20 mouse cellular contexts compared by ENCODE assay signal in the genomic region with DNA sequence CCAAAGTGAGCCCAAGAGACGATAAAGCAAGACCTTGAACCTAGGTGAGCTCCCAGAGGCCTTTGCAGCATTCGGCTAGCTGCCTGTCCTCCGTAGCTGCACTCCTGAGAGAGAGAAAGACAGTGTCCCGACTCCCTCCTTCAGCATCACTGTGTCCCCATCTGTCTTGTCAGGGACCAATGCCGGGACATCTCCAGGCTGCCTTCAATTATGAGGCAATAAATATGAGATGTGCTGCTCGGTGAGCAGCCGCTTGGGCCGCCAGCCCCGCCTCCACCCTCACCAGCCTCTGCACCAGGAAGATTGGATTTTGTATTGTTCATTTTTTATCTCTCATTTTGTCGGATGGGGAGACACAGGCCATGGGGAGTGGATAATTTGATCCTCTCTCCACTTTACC. TPM values are rescaled to one million over a fixed set of nuclear protein-coding genes. Genes with fewer than 3 reads are reported as not detected.
"Had no signal": no experiment of that assay in that cellular context is flagged by ENCODE, and none has a peak within 500 bp of the region (broad histone marks: within the 10 kb centered on the region; RNA-seq: fewer than 3 reads in every experiment).

No protein-coding gene starts in this region.

- ATAC-seq: liver, embryonic 12.5 days had no signal

- H3K4me3 ChIP-seq: limb, embryonic 15.5 days; liver, embryonic 12.5 days had no signal

- H3K9ac ChIP-seq: limb, embryonic 15.5 days; liver, embryonic 12.5 days; lung, embryonic 14.5 days had no signal

- H3K4me2 ChIP-seq: limb, embryonic 15.5 days; liver, embryonic 12.5 days; lung, embryonic 14.5 days; midbrain, embryonic 11.5 days had no signal

- H3K27ac ChIP-seq: limb, embryonic 15.5 days; liver, embryonic 12.5 days had no signal

- H3K36me3 ChIP-seq: limb, embryonic 15.5 days; liver, embryonic 12.5 days had no signal

- H3K9me3 ChIP-seq: limb, embryonic 15.5 days; liver, embryonic 12.5 days had no signal

- H3K27me3 ChIP-seq: limb, embryonic 15.5 days had no signal

- DNase-seq: kidney, adult 8-10 months; kidney, postnatal 25 days; lung, embryonic 14.5 days; lung, postnatal 10 days; lung, postnatal 4 days; thymus, adult 18-20 months; thymus, postnatal 14 days had no signal

RNA-seq across cellular contexts. Expression of a gene that starts 27.5 kb away (rescaled TPM):
- total RNA-seq: layer of hippocampus, postnatal 25 days; left cerebral cortex, adult 8-10 months; left cerebral cortex, postnatal 25 days; megakaryocyte, adult 5-6 weeks; midbrain, postnatal 0 days; neutrophil, adult 5-6 weeks had no signal
- polyA plus RNA-seq: kidney, embryonic 16.5 days; limb, embryonic 11.5 days; limb, embryonic 15.5 days; liver, embryonic 12.5 days; liver, embryonic 16.5 days; lung, embryonic 14.5 days; midbrain, embryonic 11.5 days; midbrain, postnatal 0 days; stomach, embryonic 14.5 days had no signal
